Mouse (Mus musculus) MEL (cell line): ENCODE results near the gene Olfr429.

Source experiments
- BHLHE40 ChIP-seq: IDR thresholded peaks from 2 replicates; pipeline ENCODE4 v1.6.1; 2012; ENCODE audit warnings: low read depth, mild to moderate bottlenecking, inconsistent platforms, low read length, improper control_type of control experiment, borderline replicate concordance
- CTCF ChIP-seq, 3 experiments: IDR thresholded peaks in 2 of 3; conservative IDR thresholded peaks in 1 of 3; 2 replicates each; pipeline ENCODE4 v1.5.1; 2011 to 2012; ENCODE audit warnings: low read length in 3 of 3, low read depth in 2 of 3, mild to moderate bottlenecking in 2 of 3, improper control_type of control experiment in 1 of 3, inconsistent platforms in 1 of 3, mixed read lengths in 1 of 3, moderate library complexity in 1 of 3; ENCODE audit not compliant: control insufficient read depth in 1 of 3, insufficient read depth in 1 of 3, poor library complexity in 1 of 3, severe bottlenecking in 1 of 3
- E2F4 ChIP-seq: IDR thresholded peaks from 2 replicates; pipeline ENCODE4 v1.6.1; 2011; ENCODE audit warnings: low read depth, low read length, improper control_type of control experiment, borderline replicate concordance
- GATA1 ChIP-seq: IDR thresholded peaks from 2 replicates; pipeline ENCODE4 v1.6.1; 2011; ENCODE audit warnings: low read depth, low read length, improper control_type of control experiment
- HCFC1 ChIP-seq: IDR thresholded peaks from 2 replicates; pipeline ENCODE4 v1.6.1; 2012; ENCODE audit warnings: low read depth, mild to moderate bottlenecking, inconsistent platforms, low read length, improper control_type of control experiment, moderate library complexity
- MAFK ChIP-seq: IDR thresholded peaks from 2 replicates; pipeline ENCODE4 v1.6.1; 2011; ENCODE audit warnings: low read depth, mild to moderate bottlenecking, low read length, improper control_type of control experiment, borderline replicate concordance
- MAZ ChIP-seq: IDR thresholded peaks from 2 replicates; pipeline ENCODE4 v1.6.1; 2012; ENCODE audit warnings: low read depth, mild to moderate bottlenecking, inconsistent platforms, low read length, improper control_type of control experiment
- MEF2A ChIP-seq: IDR thresholded peaks from 2 replicates; pipeline ENCODE4 v1.6.1; 2014; ENCODE audit warnings: low read depth, mild to moderate bottlenecking, inconsistent platforms, low read length, improper control_type of control experiment; ENCODE audit not compliant: poor library complexity, insufficient replicate concordance, severe bottlenecking; ENCODE audit errors: extremely low read depth
- MYB ChIP-seq: IDR thresholded peaks from 2 replicates; pipeline ENCODE4 v1.6.1; 2011; ENCODE audit warnings: mild to moderate bottlenecking, low read depth, low read length, improper control_type of control experiment
- POLR2A ChIP-seq, 2 experiments: IDR thresholded peaks; 2 replicates each; pipeline ENCODE4 v1.6.1; 2011 to 2012; ENCODE audit warnings: low read length in 2 of 2, mild to moderate bottlenecking in 2 of 2, control low read depth in 1 of 2, improper control_type of control experiment in 1 of 2, low read depth in 1 of 2, moderate library complexity in 1 of 2; ENCODE audit not compliant: control insufficient read depth in 1 of 2, insufficient read depth in 1 of 2, poor library complexity in 1 of 2
- SIN3A ChIP-seq: IDR thresholded peaks from 2 replicates; pipeline ENCODE4 v1.6.1; 2012; ENCODE audit warnings: low read length, improper control_type of control experiment, inconsistent platforms
- TAL1 ChIP-seq: IDR thresholded peaks from 2 replicates; pipeline ENCODE4 v1.6.1; 2012; ENCODE audit warnings: mild to moderate bottlenecking, inconsistent platforms, low read length, moderate library complexity, mixed read lengths
- ZC3H11A ChIP-seq: IDR thresholded peaks from 2 replicates; pipeline ENCODE4 v1.6.1; 2012; ENCODE audit warnings: low read depth, mild to moderate bottlenecking, inconsistent platforms, low read length, improper control_type of control experiment

DNA sequence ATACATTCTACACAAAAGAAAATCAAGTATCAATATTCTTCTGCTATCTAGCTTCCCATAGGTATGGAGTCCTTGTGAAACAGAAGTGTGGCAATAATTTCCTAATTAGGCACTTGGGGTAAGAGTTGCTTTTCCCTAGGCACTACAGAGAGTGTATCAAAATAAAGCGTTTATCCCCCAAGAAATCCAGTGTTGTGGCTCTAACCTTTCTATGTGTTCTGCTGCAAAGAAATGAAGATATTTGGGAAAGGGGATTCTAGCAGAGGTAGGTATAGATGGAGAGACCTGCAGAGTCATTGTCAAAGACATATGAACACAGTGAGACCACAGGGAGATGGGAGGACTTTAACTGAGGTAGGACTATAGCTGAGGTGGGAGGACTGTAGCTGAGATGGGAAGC, 12.5 kb downstream of the Olfr429 start, which contains the start of gene Olfr427:
- TF ChIP-seq E2F4 (no peak), SIN3A (no peak), CTCF (IDR thresholded peaks at IDR 0.05 in 2 of 3, conservative IDR thresholded peaks at IDR 0.05 in 1 of 3; ENCODE audit: control insufficient read depth in 1 of 3, insufficient read depth in 1 of 3, low read depth in 2 of 3, low read length in 3 of 3, poor library complexity in 1 of 3, severe bottlenecking in 1 of 3) (no peak), GATA1 (no peak), POLR2A (IDR thresholded peaks at IDR 0.05; ENCODE audit: control insufficient read depth in 1 of 2, insufficient read depth in 1 of 2, low read depth in 1 of 2, low read length in 2 of 2, poor library complexity in 1 of 2) (no peak), HCFC1 (no peak), BHLHE40 (no peak), ZC3H11A (no peak), MYB (no peak), TAL1 (no peak), MAFK (no peak), MAZ (no peak), MEF2A (no peak)
